Mouse (Mus musculus) neutrophil, adult 59 days (primary cell): ENCODE data around the gene Zc2hc1c. TPM values are rescaled to one million over a fixed set of nuclear protein-coding genes. Genes with fewer than 3 reads are reported as not detected.

ENCODE experiments used
- total RNA-seq, 2 experiments: library from RNA; stranded (reverse); gene quantifications; 1 replicate in 1 of 2; 2 replicates in 1 of 2; pipeline ENCODE4 v1.2.4; 2023

Gene Zc2hc1c
- total RNA-seq = not detected

GRCm38 (mm10) chr12:85288486-85289156 is at the start of gene Zc2hc1c:
Gene Zc2hc1c, plus strand, starts transcription at chr12:85288591.

GRCm38 (mm10) chr12:85270319-85270718 is 18.1 kb upstream of the Zc2hc1c start, which contains the start of gene Mlh3:
Gene Mlh3, minus strand, starts transcription at chr12:85270599.

GRCm38 (mm10) chr12:85287809-85288485 is 444 bp upstream of the Zc2hc1c start, which contains the start of gene Acyp1:
Gene Acyp1, minus strand, starts transcription at chr12:85288438.

GRCm38 (mm10) chr12:85339243-85339729 is 50.9 kb downstream of the Zc2hc1c start, which contains the start of gene Nek9:
Gene Nek9, minus strand, starts transcription at chr12:85339362.

Other genes with a start within 250 kb of the Zc2hc1c start
- 1 to 10 TPM; 4.4 to 5.6 TPM for gene Prox2, start 177.8 kb upstream of the Zc2hc1c start, total RNA-seq
- gene Dlst, start 177.8 kb upstream of the Zc2hc1c start, total RNA-seq = 100 to 1,000 TPM; 332 to 336 TPM
- gene Rps6kl1, start 137.3 kb upstream of the Zc2hc1c start, total RNA-seq = under 1 TPM in 1 of 2 experiments, not detected in 1; 0.13 TPM
- not detected for gene Pgf, start 110.8 kb upstream of the Zc2hc1c start, total RNA-seq
- gene Eif2b2, start 69.1 kb upstream of the Zc2hc1c start, total RNA-seq = 10 to 100 TPM; 71.6 to 83.0 TPM
- gene Mlh3, start 18.0 kb upstream of the Zc2hc1c start, total RNA-seq = 1 to 10 TPM; 4.5 to 5.2 TPM
- 10 to 100 TPM; 13.1 to 15.8 TPM for gene Acyp1, start 153 bp upstream of the Zc2hc1c start, total RNA-seq
- gene Nek9, start 50.8 kb downstream of the Zc2hc1c start, total RNA-seq = 10 to 100 TPM; 52.6 to 54.0 TPM
- gene Tmed10, start 86.3 kb downstream of the Zc2hc1c start, total RNA-seq = 100 to 1,000 TPM; 194 to 208 TPM
- 1,000 to 10,000 TPM; 2,787 to 3,963 TPM for gene Fos, start 185.3 kb downstream of the Zc2hc1c start, total RNA-seq